Mouse (Mus musculus) CD4-positive, CD25-positive, alpha-beta regulatory T cell (primary cell): ENCODE measurements around the gene Samd4. TPM values are rescaled to one million over a fixed set of nuclear protein-coding genes. Genes with fewer than 3 reads are reported as not detected.

Source experiments
- polyA plus RNA-seq: library from polyadenylated mRNA; unstranded; fragments of 100-300 nt; shearing (Covaris generic); gene quantifications from one replicate; pipeline ENCODE4 v1.2.1, GENCODE M21; 2017

Gene Samd4
- 0.16 TPM for polyA plus RNA-seq

GRCm38 (mm10) chr14:46882431-46883067, at the start of gene Samd4:
Gene Samd4 (plus strand): TSS chr14:46882854.

Other genes with a start within 250 kb of the Samd4 start
- gene Cdkn3, start 122.3 kb upstream of the Samd4 start, polyA plus RNA-seq = 2.2 TPM
- 80.4 TPM for gene Cnih1, start 94.4 kb upstream of the Samd4 start, polyA plus RNA-seq
- 85.7 TPM for gene Gmfb, start 60.6 kb upstream of the Samd4 start, polyA plus RNA-seq
- 12.3 TPM for gene Cgrrf1, start 50.7 kb upstream of the Samd4 start, polyA plus RNA-seq